Mouse (Mus musculus) midbrain, embryonic 15.5 days (tissue): ENCODE data around the gene Wbp11. TPM values are rescaled to one million over a fixed set of nuclear protein-coding genes. Genes with fewer than 3 reads are reported as not detected.

Source experiments
- ATAC-seq: fragments of 200-750 bp; cut with Nextera tagmentation; replicated peaks from 2 replicates; pipeline ENCODE4 v1.8.0; 2017; ENCODE audit warnings: moderate TSS enrichment
- H3K27ac ChIP-seq: fragments of 300-500 bp; sonication (generic); 2 replicates; pipeline ENCODE4 v1.5.1; 2015; ENCODE audit warnings: mild to moderate bottlenecking, inconsistent platforms
- H3K27me3 ChIP-seq: fragments of 300-500 bp; sonication (generic); replicated peaks from 2 replicates; pipeline ENCODE4 v1.6.1; 2015; ENCODE audit warnings: inconsistent platforms
- H3K36me3 ChIP-seq: fragments of 300-500 bp; sonication (generic); replicated peaks from 2 replicates; pipeline ENCODE4 v1.6.1; 2015; ENCODE audit warnings: inconsistent platforms
- H3K4me1 ChIP-seq: fragments of 300-500 bp; sonication (generic); 2 replicates; pipeline ENCODE4 v1.6.1; 2015; ENCODE audit warnings: inconsistent platforms
- H3K4me2 ChIP-seq: fragments of 300-500 bp; sonication (generic); 2 replicates; pipeline ENCODE4 v1.6.1; 2015; ENCODE audit warnings: inconsistent platforms, mild to moderate bottlenecking, moderate library complexity
- H3K4me3 ChIP-seq: fragments of 300-500 bp; sonication (generic); 2 replicates; pipeline ENCODE4 v1.5.1; 2015; ENCODE audit warnings: mild to moderate bottlenecking, inconsistent platforms
- H3K9ac ChIP-seq: fragments of 300-500 bp; sonication (generic); 2 replicates; pipeline ENCODE4 v1.6.1; 2015; ENCODE audit warnings: mild to moderate bottlenecking, inconsistent platforms
- H3K9me3 ChIP-seq: fragments of 300-500 bp; sonication (generic); 2 replicates; pipeline ENCODE4 v1.6.1; 2016; ENCODE audit warnings: inconsistent platforms
- WGBS: fragments of 180-500 bp; shearing (Covaris S2); methylation state at CpG from one replicate; pipeline ENCODE4 v1.1.7; 2015; ENCODE audit warnings: mixed read lengths; 5-methylcytosine and 5-hydroxymethylcytosine counted together
- polyA plus RNA-seq: library from polyadenylated mRNA; unstranded; fragments of >200 nt; fragmentation: Nextera tagmentation; extraction: Ambion mirVana; gene quantifications from 2 replicates; pipeline ENCODE4 v1.2.1, GENCODE M21; 2015

Wbp11 gene
- polyA plus RNA-seq, 1 experiment from 2014 or later: 79.3 TPM

DNA sequence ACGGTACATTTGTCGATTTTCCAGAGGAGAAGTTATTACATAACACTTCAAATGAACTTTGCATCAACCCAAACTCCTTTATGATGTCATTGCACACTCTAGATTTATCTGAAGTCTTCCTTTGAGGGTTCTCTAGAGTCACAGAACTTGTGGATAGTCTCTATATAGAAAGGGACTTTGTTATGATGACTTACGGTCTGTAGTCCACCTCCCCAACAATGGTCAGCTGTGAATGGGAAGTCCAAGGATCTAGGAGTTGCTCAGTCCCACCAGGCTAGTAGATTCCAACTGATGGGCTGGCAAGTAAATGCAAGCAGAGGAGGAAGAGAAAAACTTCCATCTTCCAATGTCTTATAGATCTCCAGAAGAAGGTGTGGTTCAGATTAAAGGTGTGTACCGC lies 648 bp upstream of the Wbp11 start:
- H3K9me3 ChIP-seq: no peaks in the 10 kb centered on the region
- H3K27ac ChIP-seq: peak overlapping the region; percentile 92
- H3K27me3 ChIP-seq: peaks cover 13% of the 10 kb centered on the region
- H3K4me1 ChIP-seq: peaks cover 12% of the 10 kb centered on the region
- H3K36me3 ChIP-seq: peaks cover 9% of the 10 kb centered on the region; the same call in 1 of the 2 replicates
- peak overlapping the region; percentile 62 for H3K9ac ChIP-seq
- peak overlapping the region; percentile 61 for H3K4me2 ChIP-seq
- ATAC-seq: no peak
- WGBS: 35% methylated on average over 4 of the region's 4 CpGs
- H3K4me3 ChIP-seq: peak overlapping the region; percentile 85

DNA sequence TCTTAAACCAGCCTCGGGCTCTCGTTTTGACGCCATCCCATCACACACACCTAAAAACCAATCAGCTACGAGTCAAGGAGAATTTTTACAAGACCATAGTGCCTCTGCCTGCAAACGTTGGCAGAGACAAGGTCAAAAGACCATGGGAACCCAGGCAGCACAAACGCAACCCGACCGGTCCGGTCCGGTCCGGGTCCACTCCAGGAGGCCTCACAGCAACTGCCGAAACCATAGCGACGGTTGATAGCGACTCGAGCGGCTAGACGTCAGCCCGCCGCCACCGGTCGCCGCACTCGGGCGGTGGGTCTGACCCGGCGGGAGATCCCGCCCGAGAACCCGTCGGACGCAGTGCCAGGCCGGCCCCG lies 535 bp downstream of the Wbp11 start, which contains the start of gene BC049715:
BC049715 (plus strand) TSS at position 111 of the 365 bp plus-strand sequence.
- peak; percentile 15; the same call in 1 of the 2 replicates for ATAC-seq
- Histone ChIP-seq H3K27ac (peak within 1 kb of the TSS; percentile 92), H3K4me3 (peak within 1 kb of the TSS; percentile 85), H3K36me3 (peaks cover 17% of the 10 kb centered on the region; the same call in 1 of the 2 replicates), H3K9ac (peak within 1 kb of the TSS; percentile 92), H3K4me2 (peak within 1 kb of the TSS; percentile 67), H3K9me3 (no peaks in the 10 kb centered on the region), H3K4me1 (peaks cover 12% of the 10 kb centered on the region), H3K27me3 (peaks cover 13% of the 10 kb centered on the region)
- WGBS: under 1% methylated on average over 34 of the region's 34 CpGs

DNA sequence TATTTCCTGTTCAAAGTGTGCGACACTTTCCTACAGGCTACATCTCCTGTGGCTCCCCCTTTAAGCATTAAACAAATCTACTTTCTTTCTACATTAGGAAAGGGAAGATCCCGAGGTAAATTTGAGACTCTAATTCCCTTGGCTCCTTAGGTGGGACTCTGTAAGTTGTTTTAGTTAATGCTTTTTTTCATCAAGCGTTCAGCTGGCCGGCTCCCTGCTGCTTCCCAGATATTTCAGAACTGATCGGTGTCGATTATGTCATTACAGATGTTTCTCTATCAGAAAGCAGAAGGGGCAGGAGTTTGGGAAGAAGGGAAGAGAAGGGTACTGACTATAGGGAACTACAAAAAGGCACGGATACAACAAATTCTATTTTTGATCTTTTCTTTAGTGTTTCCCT lies 917 bp downstream of the Wbp11 start:
- H3K27ac ChIP-seq: no peak overlapping the region
- peaks cover 12% of the 10 kb centered on the region for H3K4me1 ChIP-seq
- peak overlapping the region; percentile 85 for H3K4me3 ChIP-seq
- no peaks in the 10 kb centered on the region for H3K9me3 ChIP-seq
- peaks cover 20% of the 10 kb centered on the region; the same call in 1 of the 2 replicates for H3K36me3 ChIP-seq
- WGBS: 17% methylated on average over 7 of the region's 7 CpGs
- ATAC-seq: no peak
- H3K27me3 ChIP-seq: peaks cover 13% of the 10 kb centered on the region
- H3K9ac ChIP-seq: peak overlapping the region; percentile 92
- peak overlapping the region; percentile 67 for H3K4me2 ChIP-seq

DNA sequence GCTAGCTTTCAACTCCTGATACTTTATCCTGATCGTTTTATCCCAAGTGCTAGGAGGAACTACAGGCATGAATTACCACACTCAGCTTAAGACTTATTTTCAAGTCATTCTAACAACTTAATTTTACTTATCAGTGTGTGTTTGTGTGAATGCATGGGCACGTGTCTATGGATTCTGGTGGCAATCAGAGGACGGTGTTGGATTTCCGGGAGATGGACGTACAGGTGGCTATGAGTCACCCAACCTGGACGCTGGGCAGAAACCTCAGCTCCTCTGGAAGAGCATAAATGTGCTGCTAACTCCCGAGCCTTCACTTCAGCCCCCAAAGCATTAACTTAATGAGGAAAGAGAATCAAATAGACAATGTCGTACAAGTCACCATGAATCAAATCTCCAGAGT lies 3.0 kb downstream of the Wbp11 start:
- Histone ChIP-seq H3K36me3 (peaks cover 42% of the 10 kb centered on the region), H3K4me2 (no peak overlapping the region), H3K9me3 (no peaks in the 10 kb centered on the region), H3K9ac (no peak overlapping the region), H3K4me3 (no peak overlapping the region), H3K27ac (no peak overlapping the region), H3K27me3 (no peaks in the 10 kb centered on the region), H3K4me1 (peaks cover 12% of the 10 kb centered on the region)
- ATAC-seq: no peak
- WGBS: 96% methylated on average over 8 of the region's 8 CpGs

DNA sequence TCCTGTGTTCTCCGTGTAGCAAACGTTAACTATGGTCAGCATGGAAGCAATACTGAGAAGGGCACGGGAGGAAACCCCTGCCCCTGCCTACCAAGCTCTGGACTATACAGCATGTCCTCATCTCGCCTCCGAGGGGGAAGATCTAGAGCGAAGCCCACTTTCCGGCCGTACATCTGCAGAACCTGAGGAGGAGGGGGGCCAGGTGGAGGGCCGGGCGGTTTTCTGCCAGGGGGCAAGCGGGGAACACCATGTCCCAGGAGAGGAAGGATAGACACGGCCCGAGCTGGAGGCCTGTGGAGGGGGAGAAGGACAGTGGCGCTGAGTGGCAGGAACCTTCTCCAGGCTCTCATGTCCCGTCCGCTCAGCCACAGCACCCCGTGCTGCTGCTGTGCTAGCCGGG lies 6.9 kb downstream of the Wbp11 start:
- no peak overlapping the region for H3K9ac ChIP-seq
- peaks cover 67% of the 10 kb centered on the region for H3K36me3 ChIP-seq
- WGBS: 96% methylated on average over 18 of the region's 18 CpGs
- ATAC-seq: no peak
- no peak overlapping the region for H3K27ac ChIP-seq
- no peaks in the 10 kb centered on the region for H3K9me3 ChIP-seq
- H3K4me3 ChIP-seq: no peak overlapping the region
- no peaks in the 10 kb centered on the region for H3K4me1 ChIP-seq
- no peaks in the 10 kb centered on the region for H3K27me3 ChIP-seq
- H3K4me2 ChIP-seq: no peak overlapping the region

DNA sequence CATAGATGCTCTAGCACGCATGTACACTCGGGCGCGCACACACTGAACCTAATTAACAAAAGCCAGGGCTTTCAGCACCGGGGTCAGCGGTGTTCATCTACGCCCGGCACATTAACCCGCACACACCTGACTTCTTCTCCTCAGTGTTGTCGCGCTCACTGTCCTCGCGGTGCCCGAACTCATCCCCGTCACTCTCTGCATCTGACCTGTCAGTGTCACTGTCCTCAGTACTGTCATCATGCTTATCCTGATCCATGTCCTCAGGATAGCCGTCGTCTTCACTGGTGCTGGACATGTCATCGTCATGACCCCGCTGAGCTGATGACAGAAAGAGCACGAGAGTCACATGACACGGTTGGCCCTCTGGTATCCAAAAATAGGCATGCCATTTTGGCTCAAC lies 7.7 kb downstream of the Wbp11 start:
- no peak for ATAC-seq
- no peak overlapping the region for H3K4me2 ChIP-seq
- no peak overlapping the region for H3K4me3 ChIP-seq
- H3K4me1 ChIP-seq: no peaks in the 10 kb centered on the region
- no peak overlapping the region for H3K9ac ChIP-seq
- no peak overlapping the region for H3K27ac ChIP-seq
- peaks cover 74% of the 10 kb centered on the region for H3K36me3 ChIP-seq
- WGBS: 97% methylated on average over 21 of the region's 21 CpGs
- H3K9me3 ChIP-seq: no peaks in the 10 kb centered on the region
- H3K27me3 ChIP-seq: no peaks in the 10 kb centered on the region

DNA sequence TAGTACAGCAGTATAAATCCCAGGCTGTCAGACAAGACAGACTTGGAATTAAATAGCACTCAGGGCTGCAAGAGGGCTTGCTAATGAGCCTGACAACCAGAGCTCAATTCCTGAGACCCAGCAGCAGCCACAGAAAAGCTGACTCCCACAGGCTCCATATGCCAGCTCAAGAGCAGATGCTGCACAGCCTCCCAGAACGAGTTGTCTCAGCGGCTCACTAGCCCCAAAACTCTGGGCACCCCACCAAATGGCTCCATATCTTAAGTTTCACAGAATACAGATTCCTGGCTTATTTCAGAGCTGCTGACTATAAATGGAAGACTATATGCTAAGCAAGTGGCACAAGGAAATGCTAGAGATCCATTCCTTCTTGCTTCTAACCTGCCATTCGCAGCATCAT lies 10.5 kb downstream of the Wbp11 start:
- H3K9ac ChIP-seq: no peak overlapping the region
- H3K36me3 ChIP-seq: peaks cover 79% of the 10 kb centered on the region
- H3K27me3 ChIP-seq: no peaks in the 10 kb centered on the region
- H3K9me3 ChIP-seq: no peaks in the 10 kb centered on the region
- whole genome bisulfite sequencing: 92% methylated on average over 3 of the region's 3 CpGs
- no peak overlapping the region for H3K27ac ChIP-seq
- no peak overlapping the region for H3K4me2 ChIP-seq
- no peak for ATAC-seq
- no peak overlapping the region for H3K4me3 ChIP-seq
- no peaks in the 10 kb centered on the region for H3K4me1 ChIP-seq

DNA sequence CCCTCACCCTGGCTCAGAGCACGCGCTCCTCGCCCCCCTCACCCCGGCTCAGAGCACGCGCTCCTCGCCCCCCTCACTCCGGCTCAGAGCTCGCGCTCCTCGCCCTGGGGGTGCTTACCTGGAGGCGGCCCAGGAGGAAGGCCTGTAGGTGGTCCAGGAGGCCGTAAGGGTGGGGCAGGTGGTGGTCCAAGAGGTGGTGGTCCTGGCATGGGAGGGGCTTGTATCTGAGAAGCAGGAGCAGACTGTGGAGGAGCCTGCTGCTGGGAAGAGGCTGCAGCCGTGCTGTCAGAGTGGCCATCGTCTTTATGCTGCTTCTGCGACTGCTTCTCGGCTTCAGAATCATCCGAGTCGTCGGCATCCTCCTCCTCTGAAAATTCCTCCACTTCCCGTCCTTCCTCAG lies 11.2 kb downstream of the Wbp11 start:
- no peak overlapping the region for H3K4me2 ChIP-seq
- no peaks in the 10 kb centered on the region for H3K4me1 ChIP-seq
- no peak overlapping the region for H3K4me3 ChIP-seq
- no peaks in the 10 kb centered on the region for H3K27me3 ChIP-seq
- WGBS: 95% methylated on average over 21 of the region's 21 CpGs
- no peak for ATAC-seq
- no peaks in the 10 kb centered on the region for H3K9me3 ChIP-seq
- no peak overlapping the region for H3K9ac ChIP-seq
- no peak overlapping the region for H3K27ac ChIP-seq
- H3K36me3 ChIP-seq: peaks cover 78% of the 10 kb centered on the region

DNA sequence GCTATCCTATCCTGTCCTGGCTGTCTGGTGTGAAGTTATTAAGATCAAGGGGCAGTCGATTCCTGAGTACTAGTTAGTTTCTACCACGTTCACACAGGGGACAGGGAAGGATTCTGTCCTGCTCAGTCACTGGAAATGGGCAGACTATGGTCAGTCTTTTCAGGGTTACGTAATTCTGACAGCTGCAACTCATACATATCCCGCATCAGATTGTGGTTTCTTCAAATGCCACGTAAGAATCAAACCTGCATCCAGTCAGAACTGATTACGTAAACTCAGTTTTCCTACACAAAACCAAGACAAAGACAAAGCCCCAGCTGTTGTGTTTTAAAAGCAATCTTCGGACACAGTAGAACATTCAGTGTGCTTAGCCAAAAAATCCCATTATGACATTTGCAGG lies 12.7 kb downstream of the Wbp11 start:
- no peak overlapping the region for H3K4me2 ChIP-seq
- peaks cover 63% of the 10 kb centered on the region for H3K36me3 ChIP-seq
- no peak overlapping the region for H3K4me3 ChIP-seq
- no peaks in the 10 kb centered on the region for H3K27me3 ChIP-seq
- no peak for ATAC-seq
- 95% methylated on average over 7 of the region's 7 CpGs for WGBS
- H3K4me1 ChIP-seq: no peaks in the 10 kb centered on the region
- no peak overlapping the region for H3K27ac ChIP-seq
- H3K9me3 ChIP-seq: no peaks in the 10 kb centered on the region
- H3K9ac ChIP-seq: no peak overlapping the region

DNA sequence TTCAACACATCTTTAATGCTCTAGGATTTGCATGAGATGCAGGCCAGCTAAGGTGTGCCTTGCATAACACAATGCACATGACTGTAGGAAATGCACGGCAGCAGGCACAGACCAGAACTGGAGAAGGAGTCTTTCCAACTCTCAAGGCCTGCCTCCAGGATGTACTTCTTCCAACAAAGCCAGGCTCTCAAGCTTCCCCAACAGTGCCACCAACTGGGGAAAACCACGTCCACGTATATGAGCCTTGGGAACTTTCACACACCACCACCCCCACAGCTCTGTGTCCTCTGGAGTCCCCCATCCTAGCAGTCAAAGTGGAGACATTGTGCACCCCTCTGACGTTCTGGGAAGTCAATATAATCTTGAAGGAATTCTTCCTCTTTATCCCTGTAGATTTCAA lies 14.9 kb downstream of the Wbp11 start:
- Histone ChIP-seq H3K27ac (no peak overlapping the region), H3K36me3 (peaks cover 51% of the 10 kb centered on the region), H3K9ac (no peak overlapping the region), H3K4me1 (peaks cover 14% of the 10 kb centered on the region), H3K4me3 (no peak overlapping the region), H3K27me3 (no peaks in the 10 kb centered on the region), H3K9me3 (no peaks in the 10 kb centered on the region), H3K4me2 (no peak overlapping the region)
- WGBS: 51% methylated on average over 4 of the region's 4 CpGs
- no peak for ATAC-seq

DNA sequence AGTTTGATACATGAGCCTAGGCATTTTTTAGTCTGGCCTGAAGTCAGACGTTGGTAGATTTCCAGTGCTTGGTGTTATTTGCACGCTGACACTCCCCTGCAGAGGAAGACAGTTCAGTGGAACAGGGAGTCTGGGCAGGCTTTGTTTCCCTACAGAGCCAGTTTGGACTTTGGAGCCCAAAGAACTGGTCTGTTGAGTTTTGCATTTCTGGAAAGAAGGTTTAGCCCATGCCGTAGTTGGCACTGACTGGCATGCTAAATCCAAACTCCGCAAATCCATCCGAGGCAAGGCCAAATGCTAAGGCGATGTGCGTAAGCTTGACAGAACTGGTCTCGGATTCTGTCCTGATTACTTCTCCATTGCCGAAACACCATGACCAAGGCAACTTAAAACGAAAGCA lies 16.8 kb downstream of the Wbp11 start:
- H3K4me2 ChIP-seq: no peak overlapping the region
- peaks cover 24% of the 10 kb centered on the region for H3K4me1 ChIP-seq
- no peak overlapping the region for H3K9ac ChIP-seq
- 89% methylated on average over 10 of the region's 10 CpGs for WGBS
- no peak overlapping the region for H3K4me3 ChIP-seq
- ATAC-seq: no peak
- H3K27ac ChIP-seq: no peak overlapping the region
- H3K9me3 ChIP-seq: no peaks in the 10 kb centered on the region
- H3K36me3 ChIP-seq: peaks cover 35% of the 10 kb centered on the region
- H3K27me3 ChIP-seq: no peaks in the 10 kb centered on the region

DNA sequence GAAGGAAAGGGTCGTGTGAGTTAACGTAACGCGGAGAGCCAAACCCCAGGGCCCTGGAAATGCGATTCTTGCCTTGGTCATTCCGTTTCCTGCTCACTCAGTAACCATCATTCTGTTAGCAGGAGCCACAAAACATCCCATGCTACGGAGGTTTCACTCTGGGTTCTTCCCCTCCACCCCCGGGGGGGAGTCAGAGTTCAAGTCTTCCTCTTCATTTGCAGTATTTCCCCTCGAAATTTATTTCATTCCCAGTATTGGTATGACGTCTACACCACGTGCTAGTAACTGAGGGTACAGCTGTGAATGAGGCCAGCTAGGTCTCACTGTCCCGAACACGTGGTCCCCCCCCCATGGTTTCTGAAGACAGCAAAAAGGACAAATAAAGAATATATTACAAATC lies 18.4 kb downstream of the Wbp11 start:
- Histone ChIP-seq H3K9me3 (no peaks in the 10 kb centered on the region), H3K4me2 (peak overlapping the region; percentile 77), H3K27me3 (no peaks in the 10 kb centered on the region), H3K9ac (no peak overlapping the region), H3K36me3 (peaks cover 23% of the 10 kb centered on the region; the same call in 1 of the 2 replicates), H3K4me1 (peaks cover 29% of the 10 kb centered on the region), H3K4me3 (no peak overlapping the region), H3K27ac (no peak overlapping the region)
- no peak for ATAC-seq
- 79% methylated on average over 13 of the region's 13 CpGs for WGBS

DNA sequence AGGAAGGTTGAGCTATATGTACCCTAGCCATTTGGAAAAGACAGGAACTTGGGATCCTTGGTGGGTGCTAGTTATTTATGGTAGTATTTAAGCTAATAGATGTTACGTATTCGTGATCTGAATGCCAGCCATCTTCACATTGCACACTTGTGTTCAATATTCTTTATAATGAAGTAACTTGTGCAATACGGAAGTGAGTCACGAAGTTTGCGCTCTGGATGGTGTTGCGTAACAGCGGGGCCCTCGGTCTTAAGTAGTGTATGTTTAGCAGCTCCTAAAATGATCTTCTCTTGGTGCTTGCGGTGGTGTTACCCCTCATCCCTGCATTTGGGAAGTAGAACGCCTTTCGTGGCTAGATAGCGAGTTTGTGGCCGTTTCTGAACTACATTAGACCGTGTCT lies 19.0 kb downstream of the Wbp11 start:
- Histone ChIP-seq H3K36me3 (peaks cover 17% of the 10 kb centered on the region; the same call in 1 of the 2 replicates), H3K4me1 (peaks cover 32% of the 10 kb centered on the region), H3K9me3 (no peaks in the 10 kb centered on the region), H3K9ac (peak overlapping the region; percentile 64; the same call in 1 of the 2 replicates), H3K4me3 (peak overlapping the region; percentile 89), H3K27ac (no peak overlapping the region), H3K4me2 (peak overlapping the region; percentile 77), H3K27me3 (no peaks in the 10 kb centered on the region)
- ATAC-seq: no peak
- WGBS: 36% methylated on average over 14 of the region's 14 CpGs
